Mouse (Mus musculus): Measurements from ENCODE around the gene Bysl.
A peak's percentile ranks its signal among the peaks of the same experiment; 100 is the strongest.

The Bysl gene

DNA sequence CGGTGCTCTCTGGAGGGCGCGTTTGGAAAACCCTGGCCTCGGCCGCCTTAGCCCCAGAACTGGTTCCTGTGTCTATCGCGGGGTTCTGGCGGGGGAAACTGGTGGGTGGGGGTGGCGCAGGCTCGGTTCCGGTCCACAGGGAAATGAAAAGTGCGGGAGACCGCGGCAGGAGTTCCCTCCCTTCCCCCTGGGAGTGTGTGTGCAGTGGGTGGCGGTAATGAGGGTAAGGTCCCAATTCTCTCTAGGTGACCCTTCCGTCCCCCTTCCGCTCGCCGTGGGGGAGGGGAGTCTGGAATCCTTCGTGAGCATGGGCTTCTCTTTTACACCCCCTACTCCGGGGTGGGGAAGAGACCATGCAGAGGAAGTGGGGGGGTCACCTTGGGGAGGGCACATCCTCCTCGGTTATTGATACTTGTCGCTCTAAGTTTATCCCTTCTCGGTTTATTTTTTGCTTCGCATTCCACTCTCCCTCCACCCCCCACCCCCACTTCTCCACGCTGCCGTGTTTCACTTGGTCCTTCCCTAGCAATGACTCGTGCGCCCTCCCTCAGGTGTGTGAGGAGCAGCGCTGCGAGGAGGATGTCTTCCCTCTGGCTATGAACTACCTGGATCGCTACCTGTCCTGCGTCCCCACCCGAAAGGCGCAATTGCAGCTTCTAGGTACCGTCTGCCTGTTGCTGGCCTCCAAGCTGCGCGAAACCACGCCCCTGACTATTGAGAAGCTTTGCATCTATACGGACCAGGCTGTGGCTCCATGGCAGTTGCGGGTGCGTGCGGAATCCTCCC is 16.9 kb downstream of the Bysl start:
- peak; percentile 53 for DNase-seq (ENCODE audit: low read depth, low spot score)

DNA sequence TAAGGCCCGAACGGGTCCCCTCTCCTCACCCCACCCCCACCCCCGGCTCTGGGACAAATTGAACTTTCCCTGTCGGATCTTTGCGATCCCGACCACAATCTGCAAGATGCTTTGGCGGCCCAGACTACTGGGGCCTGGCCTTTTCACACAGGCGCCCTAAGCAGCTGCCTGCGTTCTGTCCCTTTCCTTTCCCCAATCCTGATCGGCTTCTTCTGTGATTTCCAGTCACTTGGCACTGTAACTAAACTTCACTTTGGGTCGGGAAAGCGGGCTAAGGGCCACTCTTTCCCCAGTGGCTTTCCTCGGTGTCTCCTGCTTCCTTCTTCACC is 17.5 kb downstream of the Bysl start:
- no peak for DNase-seq (ENCODE audit: low read depth, low spot score)

- DNase-seq (ENCODE audit: low read depth, low spot score) = peak; percentile 97
These were observed 18.0 kb downstream of the Bysl start for GRCm38 (mm10) chr17:47593215-47593853.

DNA sequence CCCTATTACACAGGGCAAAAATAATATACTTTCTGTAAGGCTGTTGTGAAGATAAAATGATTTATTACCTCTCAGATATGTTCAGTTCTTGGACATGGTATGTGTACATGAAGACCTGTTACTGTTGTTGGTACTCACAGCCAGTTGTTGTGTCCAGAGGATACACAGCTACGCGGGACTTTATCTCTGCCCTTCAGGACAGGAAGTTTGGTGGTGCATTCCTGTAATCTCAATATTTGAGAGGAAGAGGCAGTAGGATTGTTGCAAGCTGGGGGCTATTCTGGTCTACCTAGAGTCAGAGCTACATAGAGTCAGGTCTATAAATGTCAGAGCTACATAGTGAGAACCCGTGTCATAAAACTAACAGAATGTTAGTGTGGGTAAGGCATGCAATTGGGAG is 20.2 kb downstream of the Bysl start:
- no peak for DNase-seq (ENCODE audit: low read depth, low spot score)

DNA sequence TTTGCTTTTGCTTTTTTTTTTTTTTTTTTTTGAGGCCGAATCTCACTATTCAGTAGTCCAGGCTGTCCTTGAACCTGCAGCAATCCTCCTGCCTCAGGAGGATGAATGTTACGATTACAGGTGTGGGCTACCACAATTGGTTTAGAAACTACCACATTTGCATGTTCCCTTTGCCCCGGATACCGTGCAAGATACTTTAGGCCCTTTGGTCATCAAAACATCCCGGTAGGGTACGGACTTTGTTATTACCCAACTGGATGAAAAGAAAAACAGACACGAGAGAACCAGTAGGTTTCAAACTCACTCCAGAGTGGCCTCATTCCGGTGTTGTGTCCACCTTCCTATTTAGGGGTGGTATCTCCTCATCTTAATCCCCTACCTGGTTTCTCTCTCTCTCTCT is 22.8 kb downstream of the Bysl start:
- DNase-seq (ENCODE audit: low read depth, low spot score) = no peak

GRCm38 (mm10) chr17:47580962-47581361 is 30.3 kb downstream of the Bysl start:
- DNase-seq (ENCODE audit: low read depth, low spot score) = no peak

DNA sequence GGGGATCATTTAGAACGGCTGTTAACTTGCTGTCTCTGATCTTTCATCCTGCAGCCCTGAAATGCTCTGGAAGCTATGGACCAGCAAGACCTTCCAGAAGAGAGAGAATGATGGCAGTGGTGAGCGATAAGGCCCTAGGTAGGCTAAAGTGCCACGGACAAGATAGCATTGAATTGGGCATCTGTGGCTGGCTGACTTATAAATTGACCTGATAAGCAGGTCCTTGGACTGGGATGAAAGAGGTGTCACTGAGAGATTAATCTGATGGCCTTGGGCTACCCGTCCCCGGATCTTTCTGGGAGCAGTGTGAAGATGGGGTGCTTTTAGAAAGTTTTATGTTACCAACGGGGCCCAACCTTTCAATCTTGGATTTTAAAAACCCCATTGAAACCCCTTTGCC is 32.6 kb downstream of the Bysl start:
- DNase-seq (ENCODE audit: low read depth, low spot score) = no peak

DNA sequence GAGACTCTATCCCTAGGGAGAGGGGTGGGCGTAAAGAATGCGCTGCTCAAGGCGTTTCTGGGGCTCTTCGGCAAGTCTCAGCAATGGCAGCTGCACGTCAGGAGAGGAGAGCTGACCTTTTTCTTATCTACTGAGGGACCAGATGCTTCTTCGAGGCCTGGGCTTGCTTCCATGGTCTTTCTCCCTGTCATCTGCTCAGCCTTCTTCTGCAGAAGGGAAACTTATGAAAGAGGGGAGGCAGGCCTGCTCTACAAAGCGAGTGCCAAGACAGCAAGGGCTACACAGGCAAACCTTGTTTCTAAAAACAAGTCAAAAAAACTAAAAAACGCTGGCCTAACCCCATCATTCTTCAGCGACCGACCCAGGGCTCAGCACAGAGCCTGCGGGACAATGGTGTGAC is 36.5 kb downstream of the Bysl start:
- DNase-seq (ENCODE audit: low read depth, low spot score) = no peak

DNA sequence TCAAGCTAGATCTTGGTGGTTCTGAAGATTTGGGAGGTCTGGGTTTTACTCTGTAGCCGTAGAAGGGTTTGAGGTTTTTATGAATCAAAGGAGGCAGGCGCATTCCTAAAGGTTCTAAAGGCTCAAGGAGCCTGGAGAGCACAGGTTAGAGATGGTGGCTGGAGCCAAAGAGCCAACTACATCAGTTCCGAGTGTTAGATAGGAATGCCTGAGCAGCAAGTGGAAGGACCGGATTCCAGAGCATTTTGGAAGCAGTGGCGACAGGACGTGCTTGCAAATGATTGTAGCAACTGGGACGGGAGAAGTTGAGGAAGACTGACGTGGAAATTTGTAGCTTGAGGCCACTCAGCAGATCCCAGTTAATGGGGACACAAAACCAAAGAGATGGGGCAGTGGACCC is 37.3 kb downstream of the Bysl start:
- DNase-seq (ENCODE audit: low read depth, low spot score) = no peak

- DNase-seq (ENCODE audit: low read depth, low spot score) = no peak
These were observed 38.9 kb downstream of the Bysl start for GRCm38 (mm10) chr17:47572436-47572835.

- no peak for DNase-seq (ENCODE audit: low read depth, low spot score)
These were observed 39.7 kb downstream of the Bysl start for GRCm38 (mm10) chr17:47571621-47572020.

DNA sequence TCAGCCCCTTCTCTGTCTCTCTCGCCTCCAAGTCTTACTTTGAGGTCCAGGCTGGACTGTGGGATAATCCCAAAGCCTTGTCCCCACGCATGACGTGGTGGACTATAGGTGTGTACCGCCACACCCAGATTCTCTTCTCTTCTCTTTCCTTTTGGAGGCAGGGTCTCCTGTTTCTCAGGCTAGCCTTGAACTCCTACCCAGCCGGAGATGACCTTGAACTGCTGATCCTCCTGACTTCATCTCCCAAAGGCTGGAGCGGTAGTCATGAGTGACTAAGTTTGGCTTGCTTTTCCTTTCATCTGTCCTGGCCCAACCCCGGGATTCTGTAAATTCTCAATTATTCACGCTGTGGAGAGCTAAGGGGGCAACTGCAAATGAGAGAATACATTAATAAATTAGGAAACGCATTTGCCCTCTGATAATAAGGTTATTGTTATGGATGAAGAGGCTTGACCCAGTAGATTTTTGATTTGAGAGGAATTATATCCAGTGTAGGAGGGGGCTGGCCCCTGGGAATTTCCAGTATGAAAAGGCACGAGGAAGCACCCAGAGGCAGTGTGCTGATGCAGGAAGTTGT is 42.3 kb downstream of the Bysl start:
- DNase-seq (ENCODE audit: low read depth, low spot score) = no peak

DNA sequence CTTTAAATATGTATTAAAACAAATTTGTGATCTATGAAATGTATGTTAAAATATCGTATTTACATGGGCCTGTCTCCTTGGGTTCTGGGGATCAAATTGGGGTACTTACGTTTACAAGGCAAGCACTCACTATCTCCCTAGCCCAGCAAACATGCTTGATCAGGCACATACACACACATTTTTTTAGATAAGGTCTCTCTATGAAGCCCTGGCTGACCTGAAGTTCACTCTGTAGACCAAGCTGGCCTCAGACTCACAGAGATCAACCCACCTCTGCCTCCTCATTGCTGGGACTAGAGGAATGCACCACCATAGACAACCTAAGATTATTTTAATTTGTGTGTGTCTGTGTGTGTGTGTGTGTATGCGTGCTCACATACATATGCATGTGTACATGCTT is 42.9 kb downstream of the Bysl start:
- DNase-seq (ENCODE audit: low read depth, low spot score) = no peak

GRCm38 (mm10) chr17:47567271-47567670 is 44.0 kb downstream of the Bysl start:
- no peak for DNase-seq (ENCODE audit: low read depth, low spot score)

GRCm38 (mm10) chr17:47566133-47566532 is 45.2 kb downstream of the Bysl start:
- DNase-seq (ENCODE audit: low read depth, low spot score) = no peak

- no peak for DNase-seq (ENCODE audit: low read depth, low spot score)
These were observed 46.7 kb downstream of the Bysl start for GRCm38 (mm10) chr17:47564612-47565011.

- no peak for DNase-seq (ENCODE audit: low read depth, low spot score)
These were observed 48.4 kb downstream of the Bysl start for GRCm38 (mm10) chr17:47562875-47563274.

GRCm38 (mm10) chr17:47559726-47560125 is 51.6 kb downstream of the Bysl start:
- DNase-seq (ENCODE audit: low read depth, low spot score) = no peak

DNA sequence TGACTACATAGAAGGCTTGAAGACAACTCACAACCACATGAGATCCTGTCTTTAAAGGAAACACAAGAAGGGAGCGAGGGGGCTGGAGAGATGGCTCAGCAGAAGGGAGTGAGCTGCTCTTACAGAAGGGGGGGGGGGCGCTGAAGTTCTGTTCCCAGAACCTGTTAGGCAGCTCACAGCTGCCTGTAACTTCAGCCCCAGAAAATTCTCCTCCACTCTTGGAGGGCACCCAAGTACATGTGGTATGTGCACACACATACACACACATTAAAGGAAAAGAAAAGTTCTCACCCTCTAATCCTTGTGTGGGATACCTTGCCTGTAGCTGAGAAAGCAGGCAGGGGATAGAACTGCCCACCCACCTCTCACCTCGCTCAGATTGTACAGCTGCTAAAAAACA is 54.1 kb downstream of the Bysl start:
- DNase-seq (ENCODE audit: low read depth, low spot score) = peak; percentile 39

DNA sequence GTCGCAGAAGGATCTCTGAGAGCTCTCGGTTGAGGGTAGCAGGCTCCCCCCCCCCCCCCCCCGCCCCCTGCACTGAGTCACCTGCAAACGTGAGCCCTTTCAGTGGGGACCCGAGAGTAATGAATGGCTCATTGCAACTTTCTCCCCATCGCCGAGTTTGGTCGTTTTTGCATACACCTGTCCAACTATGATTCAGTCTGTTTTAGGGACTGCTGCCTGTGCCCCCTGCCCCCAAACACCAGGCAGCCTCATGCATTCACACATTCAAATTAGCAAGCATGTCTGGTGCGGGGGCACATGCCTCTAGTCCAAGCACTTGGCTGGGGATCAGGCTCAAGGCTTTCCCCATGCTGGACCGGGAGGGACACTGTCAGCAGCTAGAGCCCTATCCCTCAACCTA is 56.7 kb downstream of the Bysl start:
- peak; percentile 91 for DNase-seq (ENCODE audit: low read depth, low spot score)

GRCm38 (mm10) chr17:47552994-47553393 is 58.3 kb downstream of the Bysl start:
- DNase-seq (ENCODE audit: low read depth, low spot score) = peak; percentile 79

GRCm38 (mm10) chr17:47551049-47551448 is 60.2 kb downstream of the Bysl start:
- DNase-seq (ENCODE audit: low read depth, low spot score) = no peak
